Mouse (Mus musculus) cerebellum, postnatal 14 days (tissue): ENCODE data around the gene Efl1.
"Not testable (repeated sequence)": the region's sequence is repeated elsewhere in the genome, so short reads cannot be mapped to it uniquely, and the experiment has no call there.

Experiments
- DNase-seq, 2 experiments: peaks; one replicate each; pipeline ENCODE4 v3.0.0; 2021; ENCODE audit warnings: mixed read lengths in 2 of 2

The Efl1 gene

GRCm38 (mm10) chr7:82764951-82765350, 116.5 kb downstream of the Efl1 start:
- DNase-seq: no peak

DNA sequence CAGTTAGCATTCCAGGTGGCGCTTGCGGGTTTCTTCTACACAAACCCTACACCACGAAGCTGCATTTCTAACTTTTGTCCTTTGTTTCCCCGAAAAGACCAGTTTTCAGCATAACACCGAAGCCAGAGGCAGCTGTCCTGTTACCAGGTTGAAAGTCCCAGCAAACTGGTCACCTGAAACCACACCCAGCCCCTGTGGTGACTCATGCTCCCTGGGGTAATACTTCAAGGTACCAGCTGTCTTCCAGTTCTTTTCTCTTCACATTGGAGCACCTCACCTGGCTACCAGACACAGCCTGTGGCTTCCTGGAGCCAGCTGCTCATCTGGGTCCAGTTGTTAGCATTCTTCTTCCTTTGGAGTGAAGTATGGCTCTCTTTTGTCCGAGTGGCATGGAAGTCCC, 118.2 kb downstream of the Efl1 start:
- DNase-seq: no peak

DNA sequence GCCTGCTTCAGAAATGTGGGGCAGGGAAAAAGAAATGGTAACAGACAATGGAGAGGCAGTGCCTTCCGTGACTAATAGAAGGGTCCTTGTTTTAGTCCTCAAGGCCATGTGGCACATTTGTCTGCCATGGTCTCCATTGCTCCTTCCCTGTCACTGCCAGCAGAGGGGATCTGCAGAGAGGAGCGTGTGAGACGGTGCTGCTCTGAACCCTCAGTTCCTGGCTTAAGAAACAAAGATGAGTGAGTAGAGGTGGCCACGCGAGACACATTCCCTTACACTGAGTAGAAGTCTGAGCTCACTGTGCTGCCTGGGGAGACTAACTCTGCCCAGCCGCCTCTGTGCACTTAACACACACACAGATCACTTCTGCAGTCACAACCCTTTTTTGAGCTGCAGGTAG, 121.8 kb downstream of the Efl1 start:
- DNase-seq: peak in 1 of 2 experiments; percentile 15

- not testable (repeated sequence) for DNase-seq
Measured at GRCm38 (mm10) chr7:82770957-82771660, 122.7 kb downstream of the Efl1 start.

DNA sequence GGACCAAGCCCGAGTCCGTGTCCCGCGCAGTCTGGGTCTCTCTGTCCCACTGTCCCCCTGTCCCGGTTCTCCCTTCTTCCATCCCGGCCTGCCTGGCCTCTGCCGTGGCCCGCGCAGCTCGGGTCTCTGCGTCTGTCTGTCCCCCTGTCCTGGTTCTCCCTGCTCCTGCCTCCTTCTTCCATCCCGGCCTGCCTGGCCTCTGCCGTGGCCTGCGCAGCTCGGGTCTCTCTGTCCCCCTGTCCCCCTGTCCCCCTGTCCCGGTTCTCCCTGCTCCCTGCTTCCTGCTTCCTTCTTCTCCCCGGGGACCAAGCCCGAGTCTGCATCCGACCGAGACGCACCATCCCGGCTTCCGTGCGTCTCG, 123.2 kb downstream of the Efl1 start:
- not testable (repeated sequence) for DNase-seq

- peak; percentile 22 to 46 for DNase-seq
Measured at GRCm38 (mm10) chr7:82772481-82772880, 124.1 kb downstream of the Efl1 start.

DNA sequence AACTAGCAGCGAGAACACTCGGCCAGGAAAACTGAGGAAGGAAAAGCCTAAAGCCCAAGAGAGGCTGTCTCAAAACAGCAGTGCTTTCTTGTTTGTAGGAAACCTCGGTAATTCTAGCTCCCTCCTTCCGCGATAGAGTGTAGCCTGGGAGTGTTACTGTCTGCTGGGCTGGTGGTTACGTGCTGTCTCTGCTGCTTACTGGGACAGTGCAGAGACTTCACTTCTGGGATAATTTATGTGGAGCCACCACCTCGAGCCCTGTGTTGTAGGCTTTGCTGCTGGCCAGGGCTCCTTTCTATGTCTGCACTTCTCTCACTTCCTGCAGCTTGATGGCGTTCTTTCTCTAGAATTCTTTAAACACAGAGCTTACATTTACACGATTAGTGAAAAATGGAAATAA, 124.7 kb downstream of the Efl1 start:
- no peak for DNase-seq

GRCm38 (mm10) chr7:82773884-82774283, 125.5 kb downstream of the Efl1 start:
- DNase-seq: no peak

DNA sequence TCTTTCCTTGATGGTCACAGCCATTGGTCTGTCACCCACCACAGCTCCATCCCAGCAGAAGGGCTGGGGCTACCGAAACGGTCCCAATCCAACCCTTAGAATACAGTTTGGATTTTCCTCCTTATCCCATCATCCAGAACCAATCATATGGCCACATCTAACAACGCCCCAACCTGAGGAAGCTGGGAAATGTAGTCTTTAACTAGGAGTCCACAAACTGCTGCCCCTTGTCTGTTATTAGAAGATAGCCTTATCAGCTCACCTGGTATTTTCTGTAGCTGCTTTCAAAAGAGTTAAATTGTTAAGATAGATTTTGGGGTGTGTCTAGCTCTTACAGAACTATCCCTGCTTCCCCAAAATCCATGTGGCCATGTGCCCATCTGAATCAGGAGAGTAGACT, 126.7 kb downstream of the Efl1 start:
- DNase-seq: no peak

GRCm38 (mm10) chr7:82783071-82783470, 134.7 kb downstream of the Efl1 start:
- DNase-seq: no peak

DNA sequence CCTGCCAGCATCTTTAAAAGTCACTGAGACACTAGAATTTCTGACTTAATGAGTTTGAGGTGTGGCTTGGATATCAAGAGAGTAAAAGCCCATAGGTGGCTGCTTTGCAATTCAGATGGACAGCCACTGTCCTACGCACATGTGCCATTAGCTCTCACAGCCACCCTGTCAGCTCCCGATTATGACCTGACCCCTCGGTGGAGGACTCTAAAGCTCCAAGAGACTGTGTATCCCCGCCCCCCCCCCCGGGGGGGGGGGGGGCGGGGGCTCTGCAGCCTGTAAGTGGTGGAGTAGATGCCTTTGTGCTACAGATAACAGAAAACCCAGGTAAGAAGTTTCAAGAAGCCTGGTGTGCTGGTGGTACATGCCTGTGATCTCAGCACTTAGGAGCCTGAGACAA, 135.3 kb downstream of the Efl1 start:
- no peak for DNase-seq

DNA sequence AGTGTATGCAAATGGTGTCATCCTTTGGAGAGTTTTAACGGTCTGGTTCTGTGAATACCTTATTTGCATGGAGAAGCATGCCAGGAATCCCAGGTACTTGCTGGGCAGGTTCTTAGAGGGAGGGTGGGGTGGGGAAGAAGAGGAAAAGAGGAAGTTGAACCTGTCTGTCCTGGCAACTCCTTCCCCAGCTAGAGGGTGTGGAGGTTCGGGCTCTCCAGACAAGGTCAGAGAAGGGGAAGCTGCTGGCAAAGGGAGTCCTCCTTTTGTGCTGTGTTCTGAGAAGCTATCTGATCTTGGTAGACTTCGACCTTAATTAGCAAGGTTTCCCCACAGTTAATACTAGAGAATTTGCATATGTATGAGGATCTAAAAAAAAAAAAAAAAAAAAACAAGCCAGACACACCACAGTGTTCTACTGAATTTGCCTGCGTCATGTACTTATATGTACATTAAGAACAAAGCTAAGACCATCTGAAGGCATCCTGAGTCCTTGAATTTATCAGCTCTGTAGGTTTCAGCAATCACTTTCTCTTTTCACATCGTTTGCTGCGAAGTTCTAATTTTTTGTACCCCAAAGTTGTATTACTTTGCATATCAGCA, 137.0 kb downstream of the Efl1 start:
- DNase-seq: no peak

GRCm38 (mm10) chr7:82785970-82786647, 137.7 kb downstream of the Efl1 start:
- DNase-seq: peak; percentile 22 to 27

DNA sequence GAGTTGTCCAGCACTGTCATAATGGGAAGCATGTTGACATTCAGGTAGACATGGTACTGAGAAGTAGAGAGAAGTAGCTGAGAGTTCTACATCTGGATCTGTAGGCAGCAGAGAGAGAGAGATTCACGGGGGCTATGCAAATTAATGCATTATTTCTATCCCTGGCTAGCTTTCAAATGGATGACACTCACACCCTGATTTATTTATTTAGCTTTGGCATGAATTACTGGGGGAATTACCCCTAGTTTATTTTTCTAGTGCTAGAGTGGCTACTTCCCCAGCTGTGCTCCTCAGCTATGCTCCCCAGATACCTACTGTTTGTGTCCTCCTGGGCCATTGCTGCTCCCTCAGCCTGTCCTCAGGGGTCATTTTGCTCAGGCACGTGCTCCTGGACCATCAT, 144.2 kb downstream of the Efl1 start:
- no peak for DNase-seq

DNA sequence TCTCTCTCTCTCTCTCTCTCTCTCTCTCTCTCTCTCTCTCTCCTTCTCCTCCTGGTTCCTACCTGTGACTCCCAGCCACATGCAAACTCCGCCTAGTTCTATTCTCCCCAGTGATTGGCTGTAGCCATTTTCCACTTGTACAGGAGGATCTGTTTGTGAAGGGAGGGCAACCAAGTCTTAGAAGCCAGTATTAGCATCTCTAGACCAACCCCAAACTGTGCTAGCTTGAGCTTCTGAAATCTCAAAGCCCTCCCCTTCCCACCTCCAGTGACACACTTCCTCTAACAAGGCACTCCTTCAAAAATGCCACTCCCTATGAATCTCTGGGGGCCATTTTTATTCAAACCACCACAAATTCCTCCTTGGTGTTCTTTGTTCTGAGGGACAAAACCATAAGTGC, 144.7 kb downstream of the Efl1 start:
- no peak for DNase-seq

GRCm38 (mm10) chr7:82794542-82794941, 146.1 kb downstream of the Efl1 start:
- DNase-seq: no peak

- no peak for DNase-seq
Measured at GRCm38 (mm10) chr7:82802206-82802605, 153.8 kb downstream of the Efl1 start.

GRCm38 (mm10) chr7:82808257-82808656, 159.8 kb downstream of the Efl1 start:
- DNase-seq: peak; percentile 21 to 26

- DNase-seq: no peak
Measured at GRCm38 (mm10) chr7:82809126-82809525, 160.7 kb downstream of the Efl1 start.

GRCm38 (mm10) chr7:82810799-82811139, 162.4 kb downstream of the Efl1 start:
- DNase-seq: no peak

DNA sequence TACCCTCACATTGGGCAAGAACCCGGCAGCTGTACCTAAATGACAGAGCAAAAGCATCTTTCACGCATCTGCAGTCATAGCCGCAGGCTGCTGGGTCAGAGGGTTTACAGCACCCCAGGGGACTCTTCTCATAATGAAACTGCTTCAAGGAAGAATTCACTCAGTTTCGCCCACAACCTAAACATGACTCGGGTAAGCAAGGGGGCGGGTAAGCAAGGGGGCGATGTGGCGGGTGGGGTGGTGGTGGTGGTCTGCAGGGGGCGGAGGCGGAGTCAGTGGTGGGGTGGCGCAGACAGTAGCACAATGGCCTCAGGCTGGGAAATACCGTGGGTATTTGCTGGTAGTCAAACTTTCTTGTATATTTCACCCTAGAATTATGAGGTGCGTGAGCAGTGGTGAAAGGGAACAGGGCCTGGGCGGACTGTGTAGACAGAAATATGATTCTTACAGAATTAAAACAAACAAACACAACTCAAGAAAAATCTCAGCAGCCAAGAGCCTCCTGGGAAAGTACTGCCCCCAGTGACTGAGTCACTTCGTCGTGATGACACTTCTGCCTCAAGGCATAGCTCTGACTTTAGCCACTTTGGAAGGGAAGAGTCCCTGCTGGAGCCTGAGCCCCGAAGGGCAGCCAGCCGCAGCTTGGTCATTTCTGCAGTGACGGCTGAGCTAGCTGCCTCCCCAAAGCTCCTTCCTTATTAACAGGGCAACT, 162.9 kb downstream of the Efl1 start:
- DNase-seq: no peak

DNA sequence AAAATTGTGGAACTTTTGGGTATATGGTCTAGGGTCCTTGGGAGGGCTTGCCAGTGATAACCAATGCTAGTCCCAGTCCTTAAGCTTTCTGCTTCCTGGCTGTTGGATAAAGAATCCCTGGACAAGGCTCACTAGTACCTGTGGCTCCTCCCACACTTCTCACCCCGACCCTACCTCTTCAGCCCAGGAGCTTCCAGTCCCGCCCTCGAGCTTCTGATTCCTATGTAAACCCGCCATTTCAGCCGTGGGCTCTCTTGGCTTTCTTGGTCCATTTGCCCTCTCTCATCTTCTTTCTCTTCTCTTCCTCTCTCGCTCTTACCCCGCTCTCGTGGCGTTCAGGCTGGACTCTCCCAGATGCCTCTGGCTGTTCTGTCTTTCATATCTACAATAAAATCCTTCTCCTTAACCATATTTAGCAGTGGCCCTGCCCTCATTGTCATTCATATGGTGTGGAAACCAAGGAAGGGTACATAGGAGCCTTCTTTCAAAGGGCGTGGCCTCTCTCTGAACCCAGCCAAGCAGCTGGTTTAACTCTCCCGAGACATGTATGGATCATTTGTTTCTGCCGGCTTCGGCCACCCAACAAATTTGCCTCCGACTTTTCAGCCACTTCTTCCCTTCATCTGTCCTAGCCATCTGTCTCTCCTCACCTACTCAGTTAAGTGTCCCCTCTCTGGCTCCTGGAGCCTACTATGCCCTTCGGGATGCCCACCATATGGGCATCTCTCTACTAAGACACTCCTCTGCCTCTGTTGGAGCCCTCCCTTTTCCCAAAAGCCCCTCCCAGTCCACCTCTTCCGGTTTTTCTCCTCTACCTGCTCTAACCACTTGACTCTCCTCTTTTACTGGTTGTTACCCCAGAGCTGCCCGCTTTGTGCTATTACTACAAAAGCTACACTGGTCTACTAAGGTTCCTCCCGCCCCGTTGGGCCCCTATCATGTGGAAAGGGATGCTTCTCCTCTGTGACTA, 164.1 kb downstream of the Efl1 start:
- no peak for DNase-seq

DNA sequence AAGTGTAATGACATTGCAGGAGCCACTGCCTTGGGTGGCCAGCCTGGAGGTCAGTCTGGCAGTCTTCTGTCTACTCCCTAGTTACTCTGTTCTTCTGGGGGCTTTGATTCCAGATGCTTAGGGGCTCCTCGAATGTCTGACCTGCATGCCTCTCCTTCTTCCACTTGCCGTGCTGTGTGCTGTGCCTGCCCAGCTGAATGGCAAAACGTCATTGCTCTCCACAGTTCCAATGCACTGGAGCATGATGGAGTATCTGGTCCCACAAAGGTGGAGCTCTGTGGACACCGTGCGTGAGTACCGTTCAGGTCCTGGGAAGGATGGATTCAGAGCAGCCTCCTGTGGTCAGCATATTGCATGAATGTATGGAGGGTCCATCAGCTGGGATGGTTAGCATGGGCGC, 171.1 kb downstream of the Efl1 start:
- no peak for DNase-seq
